Mouse (Mus musculus): ENCODE results near the gene Selplg.
A peak's percentile ranks its signal among the peaks of the same experiment; 100 is the strongest.

The Selplg gene

DNA sequence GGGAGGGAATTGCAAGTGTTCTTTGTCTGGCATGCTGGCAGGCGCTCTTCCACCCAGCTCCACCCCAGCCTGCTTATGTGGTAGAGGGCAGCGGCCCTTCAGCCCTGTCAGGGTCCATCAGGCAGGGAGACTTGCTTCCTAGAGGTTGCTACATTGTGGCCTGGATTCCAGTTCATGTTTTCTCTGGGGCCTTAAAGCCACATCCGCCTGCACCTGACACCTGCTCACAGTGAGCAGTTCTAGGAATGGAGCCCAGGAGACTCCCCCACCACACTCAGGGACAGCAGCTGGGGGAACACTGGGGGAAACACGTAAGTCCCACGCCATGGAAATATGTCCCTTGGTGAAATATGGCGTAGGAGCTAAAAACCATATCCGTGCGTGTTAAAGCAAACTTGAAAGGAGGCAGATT lies at the start of gene Selplg:
TSS of gene Selplg (minus strand) at position 155 of the 412 bp plus-strand sequence.
- DNase-seq (ENCODE audit: low spot score): peak; percentile 93

- DNase-seq (ENCODE audit: low spot score): no peak
These were observed 48.7 kb upstream of the Selplg start for GRCm38 (mm10) chr5:113881136-113881535.

DNA sequence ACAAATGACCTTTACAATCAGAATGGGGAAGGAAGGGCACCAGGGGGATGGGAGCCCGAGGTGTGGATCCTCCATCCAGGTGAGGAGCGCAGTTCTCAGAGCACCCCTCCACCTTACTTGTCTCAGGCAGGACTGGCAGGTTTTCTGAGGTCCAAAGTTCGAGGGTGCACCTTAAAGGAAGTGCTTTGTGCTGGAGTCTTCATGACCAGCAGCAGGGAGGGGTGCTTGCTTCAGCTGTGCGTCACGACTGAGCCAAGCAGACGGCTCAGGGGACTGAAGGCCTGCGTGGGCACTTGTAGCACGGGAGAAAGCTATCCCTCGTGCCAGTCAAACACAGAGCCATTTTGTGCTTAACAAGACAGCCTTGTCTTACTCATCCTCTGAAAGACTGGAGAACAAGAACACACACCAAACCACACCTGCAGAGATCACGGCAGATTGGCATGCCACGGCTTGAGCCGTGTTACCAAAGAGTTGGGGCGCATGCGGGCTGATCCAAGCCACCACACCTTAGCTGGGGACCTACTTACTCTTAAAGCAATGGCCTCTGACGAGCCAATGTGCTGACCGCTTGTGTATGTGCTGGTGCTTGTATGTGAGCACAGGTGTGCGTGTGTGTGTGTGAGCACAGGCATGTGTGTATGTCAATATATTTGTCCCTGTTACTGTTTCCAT lies 46.6 kb upstream of the Selplg start:
- no peak for DNase-seq (ENCODE audit: low spot score)

DNA sequence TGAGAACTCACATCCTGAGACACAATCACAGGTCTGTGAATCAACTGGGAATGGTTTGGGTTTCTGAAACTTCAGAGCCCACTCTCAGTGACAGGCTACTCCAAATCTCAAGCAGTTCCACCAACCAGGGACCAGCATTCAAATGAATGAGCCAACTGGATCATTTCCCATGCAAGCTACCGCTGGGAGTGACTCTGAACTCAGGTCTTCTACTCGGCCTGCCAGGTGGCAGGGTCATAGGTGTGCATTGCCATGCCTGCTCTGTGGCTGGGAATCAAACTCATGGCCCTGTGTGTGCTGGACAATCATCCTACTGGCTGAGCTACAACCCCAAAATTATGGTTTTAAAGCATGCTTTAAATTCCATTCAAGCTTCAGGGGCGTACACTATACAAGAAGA lies 45.1 kb upstream of the Selplg start:
- DNase-seq (ENCODE audit: low spot score): no peak

GRCm38 (mm10) chr5:113876176-113876575 lies 43.7 kb upstream of the Selplg start:
- DNase-seq (ENCODE audit: low spot score): no peak

- no peak for DNase-seq (ENCODE audit: low spot score)
These were observed 43.2 kb upstream of the Selplg start for GRCm38 (mm10) chr5:113875625-113876024.

DNA sequence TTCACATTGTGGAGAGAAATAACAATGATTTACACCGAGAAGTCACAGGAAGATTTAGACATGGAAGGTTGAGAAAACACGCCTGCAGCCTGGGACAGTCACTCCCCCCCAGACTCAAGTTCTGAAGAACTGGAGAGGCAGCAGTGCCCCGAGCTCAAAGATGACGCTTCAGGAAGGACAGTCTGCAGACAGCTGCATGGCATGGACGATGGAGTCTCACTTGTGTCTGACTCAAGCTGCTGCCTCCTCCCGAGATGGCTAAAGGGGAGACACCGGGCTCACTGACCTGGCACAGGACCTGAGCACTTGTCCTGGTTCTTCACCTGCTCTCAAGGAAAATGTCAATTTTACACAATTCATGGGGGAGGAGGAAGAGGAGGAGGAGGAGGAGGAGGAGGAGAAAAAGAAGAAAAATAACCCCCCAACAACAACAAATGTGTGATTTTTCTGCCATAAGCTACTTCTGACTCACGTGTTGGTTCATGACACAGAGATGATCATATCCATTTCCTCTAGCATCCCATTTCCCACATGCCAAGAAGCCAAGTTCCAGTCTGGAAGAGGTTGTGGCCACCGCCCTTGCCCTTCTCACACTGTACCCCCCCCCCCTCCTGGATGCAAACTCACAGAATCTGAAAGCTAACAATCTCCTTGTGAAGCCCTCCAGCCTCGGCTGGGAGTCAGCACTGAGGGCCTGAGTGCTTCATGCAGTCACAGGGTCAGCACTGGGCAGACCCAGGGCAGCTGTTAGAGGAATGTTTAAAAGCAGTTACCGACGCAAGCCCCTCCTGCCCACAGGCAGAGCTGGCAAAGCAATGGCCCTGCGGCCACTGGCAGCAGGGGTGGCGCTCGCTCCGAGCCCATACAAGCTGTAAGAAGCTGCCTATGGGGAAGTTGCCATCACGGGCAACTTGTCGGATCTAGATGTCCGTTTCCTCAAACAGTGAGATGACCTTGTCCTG lies 41.9 kb upstream of the Selplg start:
- DNase-seq (ENCODE audit: low spot score): no peak

GRCm38 (mm10) chr5:113872936-113873912 lies 40.8 kb upstream of the Selplg start:
- peak; percentile 52 for DNase-seq (ENCODE audit: low spot score)

DNA sequence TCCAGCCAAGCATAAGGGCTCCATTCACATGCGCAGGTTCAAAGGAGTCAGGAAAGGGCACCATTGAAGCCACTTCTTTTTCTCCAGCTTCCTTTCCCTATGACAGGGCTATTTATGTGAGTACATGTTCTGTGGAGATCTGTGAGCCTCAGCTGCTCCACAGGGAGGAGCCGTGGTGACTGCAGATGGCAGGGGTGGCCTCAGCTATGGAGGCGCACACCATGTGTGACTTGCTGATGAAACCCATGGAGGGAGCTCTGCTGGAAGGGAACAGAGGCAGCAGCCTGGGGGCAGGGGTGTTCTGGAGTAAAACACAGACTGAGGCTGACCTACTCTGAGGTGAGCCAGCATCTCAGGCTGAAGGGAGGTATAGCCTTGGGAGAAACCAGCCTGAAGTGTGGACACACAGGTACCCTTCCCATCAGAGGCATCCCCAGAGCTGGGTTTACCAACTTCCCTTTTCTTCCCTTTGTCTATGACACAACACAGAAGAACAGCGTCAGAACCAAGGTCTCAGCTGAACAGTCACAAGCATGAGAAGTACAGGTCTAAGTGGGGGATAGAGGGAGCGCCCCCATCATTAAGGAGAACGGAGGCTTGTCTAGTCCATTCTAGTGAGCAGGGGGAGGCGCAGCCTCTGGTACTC lies 39.6 kb upstream of the Selplg start:
- no peak for DNase-seq (ENCODE audit: low spot score)

DNA sequence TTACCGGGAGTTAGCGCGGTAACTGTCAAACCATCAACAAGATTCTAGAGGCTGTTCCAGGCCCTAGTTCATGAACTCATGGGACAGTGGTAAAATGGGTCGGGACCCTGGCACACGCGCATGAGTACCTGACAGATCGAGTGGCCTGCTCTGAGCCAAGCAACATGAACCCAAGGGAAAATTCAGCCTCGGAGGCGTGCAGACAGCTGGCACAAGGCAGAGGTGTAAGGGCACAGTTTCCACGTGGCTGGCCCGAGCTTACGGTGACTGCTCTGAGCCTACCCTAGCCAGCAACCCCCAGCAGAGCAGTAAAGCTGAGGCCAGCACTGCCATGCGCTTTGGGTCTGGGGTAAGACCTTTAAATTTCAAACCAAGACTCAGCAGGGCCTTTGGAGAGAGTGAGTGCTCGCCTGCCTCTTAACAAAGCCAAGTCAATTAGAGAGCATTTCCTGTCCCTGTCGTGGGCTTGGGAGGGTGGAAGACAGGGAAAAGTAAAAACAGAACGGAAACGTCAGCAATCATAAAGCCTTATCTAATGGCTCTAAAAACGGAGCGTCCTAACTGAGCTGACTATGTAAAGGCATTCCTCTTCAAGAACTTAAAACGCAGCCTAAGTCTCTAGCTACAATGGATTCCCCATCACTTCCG lies 38.1 kb upstream of the Selplg start:
- no peak for DNase-seq (ENCODE audit: low spot score)

GRCm38 (mm10) chr5:113869132-113869531 lies 36.7 kb upstream of the Selplg start:
- DNase-seq (ENCODE audit: low spot score): no peak

- DNase-seq (ENCODE audit: low spot score): no peak
These were observed 32.5 kb upstream of the Selplg start for GRCm38 (mm10) chr5:113864992-113865391.

DNA sequence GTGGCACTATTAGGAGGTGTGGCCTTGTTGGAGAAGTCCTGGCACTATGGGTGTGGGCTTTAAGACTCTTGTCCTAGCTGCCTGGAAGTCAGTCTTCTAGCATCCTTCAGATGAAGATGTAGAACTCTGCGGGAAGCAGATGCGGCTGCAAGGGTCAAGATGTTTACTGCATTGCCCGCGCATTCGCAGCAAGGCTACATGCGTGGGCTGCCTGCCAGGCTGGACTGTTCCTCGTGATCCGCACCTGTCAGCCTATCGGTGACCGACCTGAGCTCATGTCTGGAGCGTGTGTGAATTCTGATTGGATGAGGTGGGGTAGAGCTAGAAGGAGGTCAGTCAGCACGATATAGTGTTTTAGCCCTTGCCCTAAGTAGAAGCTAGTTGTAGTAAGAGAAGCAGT lies 31.6 kb upstream of the Selplg start:
- no peak for DNase-seq (ENCODE audit: low spot score)

- DNase-seq (ENCODE audit: low spot score): no peak
These were observed 30.0 kb upstream of the Selplg start for GRCm38 (mm10) chr5:113862418-113862817.

DNA sequence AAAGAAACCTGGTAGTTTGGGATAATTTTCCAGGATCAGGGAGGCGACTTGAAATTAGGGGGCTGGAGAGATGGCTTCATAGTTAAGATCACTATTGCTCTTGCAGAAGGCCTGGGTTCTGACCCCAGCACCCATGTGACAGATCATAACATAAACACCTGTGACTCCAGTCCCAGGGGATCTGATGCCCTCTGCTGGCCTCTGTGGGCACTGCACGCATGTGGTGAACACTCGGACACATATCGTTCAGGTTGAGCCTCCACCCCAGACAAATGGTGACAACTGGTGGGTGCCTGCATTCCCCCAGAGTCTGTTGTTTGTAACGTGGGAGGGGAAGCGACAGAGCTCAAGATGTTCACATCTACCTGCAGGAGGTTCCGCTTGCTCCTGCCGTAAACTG lies 28.9 kb upstream of the Selplg start:
- DNase-seq (ENCODE audit: low spot score): no peak

DNA sequence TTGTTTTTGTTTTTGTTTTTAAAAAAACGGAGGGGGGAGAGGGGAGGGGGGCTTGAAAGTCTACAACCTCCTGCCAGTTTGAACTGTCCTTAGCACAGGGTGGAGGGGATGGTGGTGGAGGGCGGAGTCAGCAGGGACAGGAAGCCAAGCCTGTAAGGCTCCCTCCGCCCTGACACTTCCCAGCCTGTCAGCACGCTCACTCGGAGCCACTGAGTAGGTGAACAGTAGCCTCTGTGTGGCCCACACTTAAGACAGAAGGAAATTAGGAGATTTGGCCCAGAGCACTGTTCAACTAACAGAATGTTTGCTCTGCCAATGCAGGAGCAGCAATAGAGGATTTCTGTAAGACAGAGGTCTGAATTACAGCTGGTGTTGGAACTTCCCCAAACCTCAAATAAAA lies 26.5 kb upstream of the Selplg start:
- DNase-seq (ENCODE audit: low spot score): no peak

DNA sequence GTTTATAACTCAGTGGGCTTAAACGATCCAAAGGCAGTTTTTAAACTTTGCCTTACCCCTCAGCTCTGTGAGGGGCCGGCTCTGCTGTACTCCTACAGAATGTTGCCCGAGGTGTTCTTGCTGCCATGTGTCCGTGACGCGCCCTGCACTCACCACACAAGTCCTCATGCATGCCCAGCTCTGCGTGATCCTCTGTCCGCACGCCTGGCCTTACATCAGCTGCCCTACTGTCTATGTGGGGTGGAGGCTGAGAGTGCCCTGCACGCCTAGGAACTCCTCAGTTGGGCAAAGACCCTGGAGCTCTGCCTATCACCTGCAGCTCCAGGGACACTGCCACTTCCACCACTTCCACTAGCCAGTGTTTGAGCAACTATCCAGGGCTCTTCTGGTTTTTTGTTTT lies 26.1 kb upstream of the Selplg start:
- DNase-seq (ENCODE audit: low spot score): no peak

GRCm38 (mm10) chr5:113857631-113858030 lies 25.2 kb upstream of the Selplg start:
- no peak for DNase-seq (ENCODE audit: low spot score)

GRCm38 (mm10) chr5:113856631-113857030 lies 24.2 kb upstream of the Selplg start:
- no peak for DNase-seq (ENCODE audit: low spot score)

DNA sequence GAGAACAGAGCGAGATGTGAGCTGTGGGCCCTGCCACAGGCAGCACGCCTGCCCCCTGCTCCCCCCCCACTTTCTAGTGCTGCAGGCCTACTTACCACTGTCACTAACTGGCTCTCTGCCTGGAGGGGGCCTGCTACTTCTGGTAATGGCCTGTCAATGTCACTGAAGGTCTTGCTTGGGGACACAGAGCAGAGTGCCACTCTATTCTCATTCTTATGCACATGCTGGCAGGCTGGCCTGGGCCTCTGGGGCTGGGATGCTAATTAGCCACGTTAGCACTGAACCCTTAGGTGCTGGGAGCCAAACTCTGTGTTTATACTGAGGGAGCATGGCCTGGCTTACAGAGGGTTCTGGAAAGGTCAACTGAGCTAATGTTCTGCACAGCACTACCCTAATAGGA lies 23.3 kb upstream of the Selplg start:
- no peak for DNase-seq (ENCODE audit: low spot score)

GRCm38 (mm10) chr5:113855117-113855516 lies 22.7 kb upstream of the Selplg start:
- no peak for DNase-seq (ENCODE audit: low spot score)

All from T-cell, adult 2 months (primary cell).